Mouse (Mus musculus) hindbrain, embryonic 14.5 days (tissue): ENCODE data around the gene Ap1g2. TPM values are rescaled to one million over a fixed set of nuclear protein-coding genes. Genes with fewer than 3 reads are reported as not detected.
A peak's percentile ranks its signal among the peaks of the same experiment; 100 is the strongest.

Experiments used
- ATAC-seq: fragments of 200-750 bp; cut with Nextera tagmentation; 2 replicates; pipeline ENCODE4 v1.8.0; 2017; ENCODE audit warnings: moderate number of reproducible peaks, mild to moderate bottlenecking, moderate TSS enrichment, moderate library complexity; ENCODE audit not compliant: low FRiP score
- DNase-seq: peaks from one replicate; pipeline ENCODE4 v3.0.0-alpha.2; 2015; ENCODE audit warnings: low spot score
- H3K27ac ChIP-seq: fragments of 300-500 bp; sonication (generic); 2 replicates; pipeline ENCODE4 v1.5.1; 2014; ENCODE audit warnings: mild to moderate bottlenecking, moderate library complexity
- H3K27me3 ChIP-seq: fragments of 300-500 bp; sonication (generic); 2 replicates; pipeline ENCODE4 v1.6.1; 2014; ENCODE audit warnings: mild to moderate bottlenecking, low read length, mixed read lengths; ENCODE audit not compliant: control insufficient read depth, insufficient read depth
- H3K36me3 ChIP-seq: fragments of 300-500 bp; sonication (generic); replicated peaks from 2 replicates; pipeline ENCODE4 v1.6.1; 2014; ENCODE audit not compliant: control insufficient read depth, insufficient read depth
- H3K4me1 ChIP-seq: fragments of 300-500 bp; sonication (generic); replicated peaks from 2 replicates; pipeline ENCODE4 v1.6.1; 2014; ENCODE audit warnings: antibody characterized with exemption, low read length, mixed read lengths; ENCODE audit not compliant: control insufficient read depth, insufficient read depth
- H3K4me2 ChIP-seq: fragments of 300-500 bp; sonication (generic); replicated peaks from 2 replicates; pipeline ENCODE4 v1.6.1; 2014; ENCODE audit warnings: mild to moderate bottlenecking, moderate library complexity
- H3K4me3 ChIP-seq: fragments of 300-500 bp; sonication (generic); replicated peaks from 2 replicates; pipeline ENCODE4 v1.5.1; 2014; ENCODE audit warnings: mild to moderate bottlenecking, low read length
- H3K9ac ChIP-seq: fragments of 300-500 bp; sonication (generic); 2 replicates; pipeline ENCODE4 v1.6.1; 2014
- H3K9me3 ChIP-seq: fragments of 300-500 bp; sonication (generic); 2 replicates; pipeline ENCODE4 v1.6.1; 2016; ENCODE audit warnings: low read length; ENCODE audit not compliant: control insufficient read depth
- WGBS: fragments of 180-500 bp; shearing (Covaris S2); extraction: QIAGEN DNeasy Blood & Tissue Kit; methylation state at CpG from one replicate; pipeline ENCODE4 v1.1.7; 2014; 5-methylcytosine and 5-hydroxymethylcytosine counted together
- polyA plus RNA-seq: library from polyadenylated mRNA; unstranded; fragments of >200 nt; fragmentation: Nextera tagmentation; extraction: Ambion mirVana; gene quantifications from 2 replicates; pipeline ENCODE4 v1.2.1, GENCODE M21; 2014

Gene Ap1g2
- polyA plus RNA-seq: 6.3 and 8.6 TPM in 2 replicates

DNA sequence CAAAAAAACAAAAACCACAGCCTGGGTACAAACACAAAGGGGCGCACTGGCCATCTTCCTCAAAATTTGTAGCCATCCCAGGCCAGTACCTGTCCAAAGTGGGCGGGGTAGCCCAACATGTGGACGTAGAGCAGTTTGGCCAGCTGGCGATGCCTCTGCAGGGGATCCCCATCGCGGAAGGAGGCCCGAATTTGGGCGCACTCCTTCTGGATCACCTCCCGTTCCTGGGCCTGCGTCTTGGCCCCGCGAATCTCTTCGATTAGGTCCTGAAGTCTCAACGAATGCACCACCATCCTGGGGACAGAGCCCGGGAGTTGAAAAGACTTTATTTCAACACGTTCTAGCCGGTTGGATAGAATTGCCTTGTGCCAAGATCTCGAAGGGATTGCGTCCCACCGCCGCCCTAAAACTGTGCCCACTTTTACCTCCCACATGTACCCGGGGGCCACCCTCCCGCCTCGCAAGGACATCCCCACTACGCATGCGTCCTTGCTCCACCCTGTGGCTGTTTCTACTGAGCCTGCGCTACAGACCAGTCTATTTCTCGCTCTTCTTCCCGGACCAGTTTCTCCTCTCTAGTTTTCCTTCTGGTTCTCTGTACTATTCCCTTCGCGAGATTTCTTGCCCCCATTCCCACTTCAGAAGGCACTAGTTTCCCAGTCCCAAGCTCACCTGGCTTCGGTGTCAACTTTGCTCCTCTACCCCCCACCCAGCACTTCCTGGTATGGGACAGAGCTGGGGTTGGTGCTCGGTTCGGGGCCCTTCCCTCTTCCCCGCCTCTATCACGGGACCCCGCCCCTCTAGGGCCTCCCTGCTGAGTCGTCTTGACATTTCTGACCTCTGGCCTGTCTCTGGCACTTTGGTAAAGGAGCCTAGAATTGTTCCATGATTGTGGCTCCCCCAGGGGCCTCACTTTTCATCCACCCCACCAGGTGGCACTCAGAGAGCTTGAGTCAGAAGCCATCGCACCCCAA is at the start of gene Ap1g2:
Ap1g2 (minus strand) TSS at position 758 of the 974 bp plus-strand sequence.
- peak; percentile 90 for DNase-seq
- under 1% methylated on average over 39 of the region's 39 CpGs for WGBS
- H3K27ac ChIP-seq: peak within 1 kb of the TSS; percentile 53
- peaks cover 9% of the 10 kb centered on the region for H3K36me3 ChIP-seq
- H3K27me3 ChIP-seq: no peaks in the 10 kb centered on the region
- H3K4me1 ChIP-seq: peaks cover 33% of the 10 kb centered on the region
- H3K4me2 ChIP-seq: peak within 1 kb of the TSS; percentile 81
- H3K9me3 ChIP-seq: no peaks in the 10 kb centered on the region
- ATAC-seq: peak; percentile 70
- H3K9ac ChIP-seq: peak within 1 kb of the TSS; percentile 69
- peak within 1 kb of the TSS; percentile 36 for H3K4me3 ChIP-seq

DNA sequence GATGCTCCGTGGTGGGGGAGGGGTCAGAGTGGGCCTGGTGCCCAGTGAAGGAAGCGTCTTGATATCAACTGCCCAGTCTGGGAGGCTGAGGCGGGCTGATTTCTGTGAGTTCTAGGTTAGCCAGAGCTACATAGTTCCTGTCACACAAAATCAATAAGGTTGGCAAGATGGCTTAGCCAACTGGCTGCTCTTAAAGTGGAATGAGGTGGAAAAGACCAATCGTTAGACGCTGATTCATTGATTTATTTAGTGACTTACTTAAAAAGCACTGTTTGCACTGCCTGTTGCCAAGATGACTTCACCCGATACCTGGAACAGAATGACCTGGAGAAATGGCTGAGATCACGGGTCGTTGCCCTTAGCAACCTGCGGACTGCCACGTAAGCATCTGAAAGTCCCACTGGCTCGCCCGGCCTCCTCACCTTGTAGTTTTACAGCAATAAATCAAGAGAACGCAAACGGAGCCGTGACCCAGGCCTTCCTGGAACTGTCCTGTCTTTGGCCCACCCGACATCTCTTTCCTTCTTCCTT is 46.6 kb upstream of the Ap1g2 start:
- Histone ChIP-seq H3K4me3 (no peak overlapping the region), H3K9ac (no peak overlapping the region), H3K27ac (no peak overlapping the region), H3K27me3 (no peaks in the 10 kb centered on the region), H3K4me1 (peaks cover 9% of the 10 kb centered on the region), H3K9me3 (no peaks in the 10 kb centered on the region), H3K36me3 (no peaks in the 10 kb centered on the region), H3K4me2 (no peak overlapping the region)
- DNase-seq (no peak), ATAC-seq (no peak)
- WGBS: 92% methylated on average over 16 of the region's 16 CpGs

DNA sequence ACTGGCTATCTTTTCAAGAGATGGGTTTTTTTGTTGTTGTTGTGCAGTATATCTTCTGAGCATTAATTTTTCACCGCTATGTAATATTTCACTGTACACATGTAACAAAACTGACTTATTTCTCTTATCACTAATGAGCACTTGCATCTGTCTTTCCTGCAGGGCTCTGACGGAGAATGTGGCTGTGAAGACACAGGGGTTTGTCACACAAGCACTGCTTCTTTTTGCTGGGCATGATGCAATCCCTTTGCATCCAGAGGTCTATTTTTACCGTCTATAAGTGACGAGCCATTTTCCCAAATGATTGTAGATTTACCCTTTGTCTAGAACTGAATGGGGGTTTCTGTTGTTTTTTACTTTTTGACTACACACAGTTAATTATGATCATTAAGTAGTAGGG is 45.8 kb upstream of the Ap1g2 start:
- H3K9me3 ChIP-seq: no peaks in the 10 kb centered on the region
- H3K4me3 ChIP-seq: no peak overlapping the region
- 92% methylated on average over 4 of the region's 4 CpGs for WGBS
- no peaks in the 10 kb centered on the region for H3K36me3 ChIP-seq
- DNase-seq: no peak
- H3K4me1 ChIP-seq: peaks cover 9% of the 10 kb centered on the region
- no peaks in the 10 kb centered on the region for H3K27me3 ChIP-seq
- no peak overlapping the region for H3K9ac ChIP-seq
- H3K27ac ChIP-seq: no peak overlapping the region
- no peak overlapping the region for H3K4me2 ChIP-seq
- ATAC-seq: no peak

DNA sequence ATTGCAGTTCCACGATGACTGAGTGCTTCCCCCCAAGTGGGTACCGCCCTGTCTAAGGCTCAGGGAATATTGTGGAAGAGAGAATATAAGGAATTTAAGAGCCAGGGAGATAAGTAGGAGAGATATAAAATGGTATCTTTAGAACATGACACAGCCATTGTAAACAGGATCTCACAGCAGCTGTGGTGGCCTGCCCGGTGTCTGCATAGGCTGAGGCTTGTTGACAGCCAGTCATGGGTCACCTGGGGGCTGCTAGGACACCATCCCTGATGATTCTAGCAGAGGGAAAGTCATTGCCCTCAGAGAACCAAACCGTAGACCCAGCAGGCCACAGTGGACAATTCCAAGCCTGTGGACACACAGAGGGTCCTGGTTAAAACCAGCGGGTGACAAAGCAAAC is 44.6 kb upstream of the Ap1g2 start:
- no peaks in the 10 kb centered on the region for H3K36me3 ChIP-seq
- H3K4me2 ChIP-seq: no peak overlapping the region
- ATAC-seq (no peak), DNase-seq (no peak)
- no peaks in the 10 kb centered on the region for H3K27me3 ChIP-seq
- H3K4me3 ChIP-seq: no peak overlapping the region
- whole genome bisulfite sequencing: 86% methylated on average over 5 of the region's 5 CpGs
- H3K27ac ChIP-seq: no peak overlapping the region
- no peaks in the 10 kb centered on the region for H3K9me3 ChIP-seq
- H3K4me1 ChIP-seq: peaks cover 9% of the 10 kb centered on the region
- H3K9ac ChIP-seq: no peak overlapping the region

DNA sequence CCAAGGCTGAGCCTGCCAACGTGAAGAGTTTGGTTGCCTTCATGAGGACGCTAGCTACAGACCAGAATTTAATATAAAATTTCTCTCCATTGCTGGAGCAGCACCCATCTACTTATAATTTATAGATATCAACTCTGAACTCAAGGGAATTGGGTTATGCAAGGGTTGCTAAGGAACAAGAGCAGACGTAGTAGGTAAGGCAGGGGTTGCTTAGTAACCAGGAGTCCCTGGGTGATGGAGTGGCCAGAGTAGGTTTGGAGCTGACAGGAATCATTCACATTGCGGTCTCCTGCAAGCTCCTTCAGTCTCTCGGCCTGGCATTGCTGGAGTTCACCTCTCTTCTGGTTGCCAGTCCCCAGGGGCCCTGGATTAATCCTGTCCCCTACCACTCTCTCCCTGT is 42.6 kb upstream of the Ap1g2 start:
- DNase-seq (peak; percentile 45), ATAC-seq (peak; percentile 66)
- Histone ChIP-seq H3K9me3 (no peaks in the 10 kb centered on the region), H3K9ac (no peak overlapping the region), H3K27ac (no peak overlapping the region; the same call in 1 of the 2 replicates), H3K4me2 (0 out of 2 replicates have a peak overlapping the region, but pooled peaks have one; percentile 2), H3K4me3 (no peak overlapping the region), H3K27me3 (no peaks in the 10 kb centered on the region), H3K36me3 (no peaks in the 10 kb centered on the region), H3K4me1 (peaks cover 9% of the 10 kb centered on the region)
- WGBS: 51% methylated on average over 5 of the region's 5 CpGs

DNA sequence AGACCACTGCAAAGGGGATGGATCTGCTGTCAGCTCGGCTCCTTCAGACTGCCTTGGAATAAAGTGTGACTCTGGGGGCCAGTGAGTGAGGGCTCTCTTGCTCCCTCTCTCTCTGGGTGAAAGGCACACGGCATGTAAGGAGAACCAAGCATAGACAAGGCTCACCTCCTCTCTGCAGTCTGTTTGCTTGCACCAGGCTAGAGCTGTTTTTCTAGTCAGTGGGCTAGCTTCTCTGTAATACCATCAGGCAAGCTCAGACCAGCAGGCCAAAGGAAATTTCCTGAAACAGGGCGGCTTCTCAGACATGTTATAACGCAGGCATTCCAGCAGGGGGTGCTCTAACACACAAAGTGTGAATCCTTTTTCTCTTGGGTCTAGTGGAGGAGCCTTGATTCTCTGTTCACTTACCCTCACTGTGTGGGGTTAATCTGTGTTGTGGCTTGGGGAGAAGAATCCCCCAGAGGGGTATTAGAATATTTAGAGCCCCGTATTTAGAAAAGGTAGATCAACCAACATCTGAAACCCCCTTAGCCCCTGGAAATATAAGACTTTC is 42.0 kb upstream of the Ap1g2 start:
- 32% methylated on average over 5 of the region's 5 CpGs for WGBS
- Histone ChIP-seq H3K36me3 (no peaks in the 10 kb centered on the region), H3K27me3 (no peaks in the 10 kb centered on the region), H3K4me1 (peaks cover 9% of the 10 kb centered on the region), H3K9me3 (no peaks in the 10 kb centered on the region), H3K27ac (no peak overlapping the region), H3K9ac (no peak overlapping the region), H3K4me3 (no peak overlapping the region), H3K4me2 (no peak overlapping the region)
- ATAC-seq: peak; percentile 73; the same call in 1 of the 2 replicates
- DNase-seq: peak; percentile 85

DNA sequence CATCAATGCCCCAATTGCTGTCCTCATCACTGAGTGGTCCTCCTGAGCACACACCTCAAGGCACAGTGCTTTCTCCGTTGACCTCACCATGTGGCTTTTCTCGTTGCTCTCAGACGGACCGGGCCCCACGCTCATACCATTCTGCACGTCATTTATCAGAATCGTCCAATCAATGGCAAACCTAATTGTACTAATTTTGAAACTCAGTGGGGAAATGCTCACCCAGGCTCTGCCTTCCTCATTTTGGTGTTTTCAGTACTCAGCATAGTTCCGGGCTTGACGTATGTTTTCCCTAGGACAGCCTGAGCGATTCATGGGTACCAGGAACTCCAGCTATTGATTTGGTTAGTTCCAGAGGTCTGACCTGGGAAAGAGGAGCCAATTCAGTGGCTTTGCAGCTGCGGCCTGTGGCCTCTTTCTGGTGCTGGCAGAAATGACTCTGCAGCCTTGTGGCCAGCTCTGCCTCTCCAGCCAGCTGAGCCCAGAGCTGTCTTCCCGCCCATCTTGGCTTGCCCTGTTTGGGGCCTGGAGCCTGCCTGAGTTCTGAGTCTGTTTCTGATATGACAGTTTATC is 40.5 kb upstream of the Ap1g2 start:
- WGBS: 82% methylated on average over 12 of the region's 12 CpGs
- no peak overlapping the region for H3K4me2 ChIP-seq
- no peaks in the 10 kb centered on the region for H3K27me3 ChIP-seq
- no peaks in the 10 kb centered on the region for H3K36me3 ChIP-seq
- H3K4me3 ChIP-seq: no peak overlapping the region
- ATAC-seq (no peak), DNase-seq (no peak)
- H3K27ac ChIP-seq: no peak overlapping the region
- H3K4me1 ChIP-seq: peaks cover 9% of the 10 kb centered on the region
- no peaks in the 10 kb centered on the region for H3K9me3 ChIP-seq
- H3K9ac ChIP-seq: no peak overlapping the region

DNA sequence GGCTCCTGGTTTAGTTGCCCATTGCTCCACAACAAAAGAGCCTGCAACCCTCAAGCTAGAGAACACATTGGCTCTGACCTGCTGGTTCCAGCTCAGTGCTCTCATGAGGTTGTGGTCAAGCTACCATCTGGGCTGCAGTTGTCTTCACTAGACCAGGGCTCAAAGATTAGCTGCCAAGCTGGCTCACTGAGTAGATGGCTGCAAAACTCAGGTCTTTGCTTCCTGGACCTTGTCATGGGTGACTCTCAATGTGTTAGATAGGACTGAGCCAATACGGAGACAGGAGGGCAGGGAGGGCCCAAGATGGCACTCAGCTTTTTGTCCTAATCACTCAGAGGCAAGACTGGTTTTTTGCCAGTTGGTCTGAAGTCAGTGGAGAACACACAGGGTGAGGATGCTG is 39.9 kb upstream of the Ap1g2 start:
- Histone ChIP-seq H3K9me3 (no peaks in the 10 kb centered on the region), H3K27ac (no peak overlapping the region), H3K9ac (no peak overlapping the region), H3K27me3 (no peaks in the 10 kb centered on the region), H3K4me2 (no peak overlapping the region), H3K36me3 (no peaks in the 10 kb centered on the region), H3K4me3 (no peak overlapping the region), H3K4me1 (peaks cover 9% of the 10 kb centered on the region)
- ATAC-seq: no peak
- DNase-seq: no peak
- WGBS: 75% methylated on average over 1 of the region's 1 CpGs

DNA sequence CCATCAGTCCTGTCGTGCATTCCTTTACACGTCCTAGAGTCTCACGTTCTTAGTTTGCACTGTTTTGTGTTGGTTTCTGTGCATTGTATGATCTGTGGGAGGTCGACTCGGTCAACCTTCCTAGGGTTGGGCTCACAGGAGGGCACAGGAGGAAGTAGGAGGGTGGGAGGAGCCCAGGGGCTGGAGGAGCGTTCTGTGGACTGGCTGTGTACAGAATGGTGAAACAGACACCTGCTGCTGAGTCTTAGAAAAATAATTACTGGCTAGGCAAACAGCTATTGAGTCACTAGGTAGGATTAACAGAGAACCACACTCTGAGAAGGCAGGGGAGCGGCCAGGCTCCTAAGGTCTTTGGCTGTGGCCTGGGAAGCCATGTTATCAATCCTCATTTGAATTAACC is 32.9 kb upstream of the Ap1g2 start:
- no peaks in the 10 kb centered on the region for H3K27me3 ChIP-seq
- ATAC-seq (no peak), DNase-seq (no peak)
- WGBS: 41% methylated on average over 7 of the region's 7 CpGs
- no peak overlapping the region for H3K4me2 ChIP-seq
- H3K27ac ChIP-seq: no peak overlapping the region
- no peaks in the 10 kb centered on the region for H3K4me1 ChIP-seq
- no peaks in the 10 kb centered on the region for H3K36me3 ChIP-seq
- no peaks in the 10 kb centered on the region for H3K9me3 ChIP-seq
- H3K4me3 ChIP-seq: no peak overlapping the region
- H3K9ac ChIP-seq: no peak overlapping the region
